Mouse (Mus musculus) thymus, adult 2 months (tissue): ENCODE measurements around the gene Cenps.

Experiments used
- CTCF ChIP-seq: fragments of 200-500 bp; IDR thresholded peaks from 2 replicates; pipeline ENCODE4 v1.5.1; 2012; ENCODE audit warnings: mild to moderate bottlenecking, control low read depth, low read length, moderate library complexity, borderline replicate concordance; ENCODE audit not compliant: control insufficient read depth, poor library complexity, insufficient read depth; ENCODE audit errors: extremely low read depth
- POLR2A ChIP-seq: fragments of 200-500 bp; IDR thresholded peaks from 2 replicates; pipeline ENCODE4 v1.6.1; 2012; ENCODE audit warnings: mild to moderate bottlenecking, low read length, control low read depth, moderate library complexity; ENCODE audit not compliant: control insufficient read depth, poor library complexity, insufficient read depth; ENCODE audit errors: extremely low read depth

GRCm38 (mm10) chr4:149150721-149151120 lies 13.3 kb upstream of the Cenps start:
- TF ChIP-seq CTCF, result no peak
- no peak for TF ChIP-seq POLR2A
